Comparison of ENCODE assay signal across 10 mouse cellular contexts in genomic region chr5:142482512-142482911, GRCm38 (mm10). TPM values are rescaled to one million over a fixed set of nuclear protein-coding genes. Genes with fewer than 3 reads are reported as not detected.
DNase-seq lines count a peak whose midpoint lies in the region; TF ChIP-seq lines count a peak whose summit lies in the region.
"Had no signal": no experiment of that assay in that cellular context is flagged by ENCODE, and none has a peak within 500 bp of the region (broad histone marks: within the 10 kb centered on the region; RNA-seq: fewer than 3 reads in every experiment).

No protein-coding gene starts in this region.

- H3K4me3 ChIP-seq in testis, adult 2 months (ENCODE audit: control insufficient read depth, low read depth, low read length): no peak overlapping the region
- H3K4me3 ChIP-seq: forebrain, embryonic 15.5 days; limb, embryonic 15.5 days had no signal

- no peaks in the 10 kb centered on the region for H3K27me3 ChIP-seq in testis, adult 2 months (ENCODE audit: control insufficient read depth, insufficient read depth, low read length)
- H3K27me3 ChIP-seq: forebrain, embryonic 15.5 days; limb, embryonic 15.5 days had no signal

- peak; percentile 82 for TF ChIP-seq CTCF in testis, adult 2 months (IDR thresholded peaks at IDR 0.05; ENCODE audit: control insufficient read depth, insufficient read depth, insufficient replicate concordance, low read depth, low read length)

- peaks cover 9% of the 10 kb centered on the region for H3K4me1 ChIP-seq in testis, adult 2 months (ENCODE audit: control insufficient read depth, insufficient read depth, low read length)

- no peak overlapping the region for H3K27ac ChIP-seq in testis, adult 2 months (ENCODE audit: control insufficient read depth, insufficient read depth, low read depth, low read length)
- H3K27ac ChIP-seq: forebrain, embryonic 15.5 days; limb, embryonic 15.5 days had no signal

- DNase-seq in heart, adult 11 months: peak; percentile 89
- no peak for DNase-seq in heart, postnatal 14 days
- no peak for DNase-seq in testis, postnatal 14 days (ENCODE audit: low spot score)
- DNase-seq in c-Kit-positive CD71-positive TER-119-negative erythroid progenitor cells, embryonic 14.5 days (ENCODE audit: low read depth): peak; percentile 58
- peak; percentile 29 to 45 for DNase-seq in thymus, postnatal 36 days
- DNase-seq in gastrocnemius, postnatal 14 days: no peak
- no peak for DNase-seq in cerebellum, adult 11 months

- intact Hi-C loops in heart, postnatal 14 days (cut with DNase I): no loop called here
- intact Hi-C loops in gastrocnemius, postnatal 14 days (cut with DNase I; ENCODE audit: low total_unique reads): loop anchor here (10.0 kb wide), 1 partner anchor 232 kb away; no protein-coding TSS in a partner anchor

- TF ChIP-seq POLR2A in testis, adult 2 months (IDR thresholded peaks at IDR 0.05; ENCODE audit: control insufficient read depth, low read depth, low read length): no peak

- no peaks in the 10 kb centered on the region; the same call in 1 of the 2 replicates for H3K36me3 ChIP-seq in testis, adult 2 months (ENCODE audit: control insufficient read depth, insufficient read depth, low read length)
- H3K36me3 ChIP-seq: forebrain, embryonic 15.5 days; limb, embryonic 15.5 days had no signal

RNA-seq across cellular contexts. Expression of gene Ap5z1, which starts 18.8 kb away (rescaled TPM):
- 1 to 10 TPM; 5.9 to 8.7 TPM for total RNA-seq in heart, postnatal 14 days (2021)
- polyA plus RNA-seq in testis, adult 2 months (2012; rRNA removed): 11.7 and 13.4 TPM in 2 replicates
- 1 to 10 TPM; 3.4 to 3.9 TPM for total RNA-seq in gastrocnemius, postnatal 14 days (2021)

RNA-seq across cellular contexts. Expression of gene Papolb, which starts 47.4 kb away (rescaled TPM):
- total RNA-seq in heart, postnatal 14 days (2021): under 1 TPM; 0.17 to 0.22 TPM
- polyA plus RNA-seq in testis, adult 2 months (2012; rRNA removed): 139 and 155 TPM in 2 replicates
- total RNA-seq in gastrocnemius, postnatal 14 days (2021): under 1 TPM; 0.10 to 0.18 TPM

Comparison
In these comparisons a context has a peak if more than half of its experiments do, and no peak if none do; other contexts are left out.
1. DNase-seq: peak in heart, adult 11 months (single experiment), c-Kit-positive CD71-positive TER-119-negative erythroid progenitor cells, embryonic 14.5 days (single experiment) and thymus, postnatal 36 days (2 of 2); none in heart, postnatal 14 days (0 of 2), testis, postnatal 14 days (single experiment), gastrocnemius, postnatal 14 days (single experiment) and cerebellum, adult 11 months (single experiment).